Mouse (Mus musculus) hindbrain, embryonic 14.5 days (tissue): Measurements from ENCODE around the gene Prkacb. TPM values are rescaled to one million over a fixed set of nuclear protein-coding genes. Genes with fewer than 3 reads are reported as not detected.
"Not testable (repeated sequence)": the region's sequence is repeated elsewhere in the genome, so short reads cannot be mapped to it uniquely, and the experiment has no call there.

Experiments
- ATAC-seq: fragments of 200-750 bp; cut with Nextera tagmentation; 2 replicates; pipeline ENCODE4 v1.8.0; 2017; ENCODE audit warnings: moderate number of reproducible peaks, mild to moderate bottlenecking, moderate TSS enrichment, moderate library complexity; ENCODE audit not compliant: low FRiP score
- DNase-seq: peaks from one replicate; pipeline ENCODE4 v3.0.0-alpha.2; 2015; ENCODE audit warnings: low spot score
- H3K27ac ChIP-seq: fragments of 300-500 bp; sonication (generic); 2 replicates; pipeline ENCODE4 v1.5.1; 2014; ENCODE audit warnings: mild to moderate bottlenecking, moderate library complexity
- H3K27me3 ChIP-seq: fragments of 300-500 bp; sonication (generic); 2 replicates; pipeline ENCODE4 v1.6.1; 2014; ENCODE audit warnings: mild to moderate bottlenecking, low read length, mixed read lengths; ENCODE audit not compliant: control insufficient read depth, insufficient read depth
- H3K36me3 ChIP-seq: fragments of 300-500 bp; sonication (generic); replicated peaks from 2 replicates; pipeline ENCODE4 v1.6.1; 2014; ENCODE audit not compliant: control insufficient read depth, insufficient read depth
- H3K4me1 ChIP-seq: fragments of 300-500 bp; sonication (generic); replicated peaks from 2 replicates; pipeline ENCODE4 v1.6.1; 2014; ENCODE audit warnings: antibody characterized with exemption, low read length, mixed read lengths; ENCODE audit not compliant: control insufficient read depth, insufficient read depth
- H3K4me2 ChIP-seq: fragments of 300-500 bp; sonication (generic); replicated peaks from 2 replicates; pipeline ENCODE4 v1.6.1; 2014; ENCODE audit warnings: mild to moderate bottlenecking, moderate library complexity
- H3K4me3 ChIP-seq: fragments of 300-500 bp; sonication (generic); replicated peaks from 2 replicates; pipeline ENCODE4 v1.5.1; 2014; ENCODE audit warnings: mild to moderate bottlenecking, low read length
- H3K9ac ChIP-seq: fragments of 300-500 bp; sonication (generic); 2 replicates; pipeline ENCODE4 v1.6.1; 2014
- H3K9me3 ChIP-seq: fragments of 300-500 bp; sonication (generic); 2 replicates; pipeline ENCODE4 v1.6.1; 2016; ENCODE audit warnings: low read length; ENCODE audit not compliant: control insufficient read depth
- WGBS: fragments of 180-500 bp; shearing (Covaris S2); extraction: QIAGEN DNeasy Blood & Tissue Kit; methylation state at CpG from one replicate; pipeline ENCODE4 v1.1.7; 2014; 5-methylcytosine and 5-hydroxymethylcytosine counted together
- polyA plus RNA-seq: library from polyadenylated mRNA; unstranded; fragments of >200 nt; fragmentation: Nextera tagmentation; extraction: Ambion mirVana; gene quantifications from 2 replicates; pipeline ENCODE4 v1.2.1, GENCODE M21; 2014

Gene Prkacb
- polyA plus RNA-seq, 1 experiment from 2014 or later = 216 TPM

DNA sequence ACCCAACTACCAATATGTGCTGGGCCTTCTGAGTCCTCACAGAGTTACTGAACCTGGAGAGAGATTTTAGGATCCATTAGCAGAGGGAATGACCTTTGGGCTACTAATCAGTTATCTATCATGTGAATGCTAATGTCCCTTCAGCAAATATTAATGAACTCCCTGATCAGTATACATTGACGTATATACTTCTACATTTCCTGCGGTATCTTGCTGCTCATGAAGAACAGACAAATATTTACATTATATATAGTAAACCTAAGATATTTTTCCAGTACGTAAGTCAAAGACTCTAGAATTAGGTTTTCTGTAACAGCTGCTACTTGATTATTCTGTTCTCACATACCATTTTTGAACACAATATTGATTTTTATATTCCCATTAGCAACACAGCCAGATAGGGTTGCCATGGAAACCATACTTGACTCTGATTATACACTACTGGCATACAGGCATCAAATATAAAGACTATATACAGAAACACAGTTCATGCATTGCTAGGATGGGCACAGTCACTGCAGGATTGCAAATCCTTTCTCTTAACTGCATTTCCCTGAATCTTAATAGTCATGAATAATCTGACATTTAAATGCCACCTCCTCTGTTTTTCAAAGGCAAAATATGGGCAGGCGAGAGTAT, 71.1 kb downstream of the Prkacb start:
- Histone ChIP-seq H3K27me3 (no peaks in the 10 kb centered on the region), H3K9me3 (no peaks in the 10 kb centered on the region), H3K9ac (no peak overlapping the region), H3K4me3 (no peak overlapping the region), H3K4me1 (no peaks in the 10 kb centered on the region; the same call in 1 of the 2 replicates), H3K4me2 (no peak overlapping the region), H3K36me3 (peaks cover 81% of the 10 kb centered on the region), H3K27ac (peak overlapping the region; percentile 43; the same call in 1 of the 2 replicates)
- WGBS = 69% methylated on average over 4 of the region's 4 CpGs
- DNase-seq (no peak), ATAC-seq (no peak)

DNA sequence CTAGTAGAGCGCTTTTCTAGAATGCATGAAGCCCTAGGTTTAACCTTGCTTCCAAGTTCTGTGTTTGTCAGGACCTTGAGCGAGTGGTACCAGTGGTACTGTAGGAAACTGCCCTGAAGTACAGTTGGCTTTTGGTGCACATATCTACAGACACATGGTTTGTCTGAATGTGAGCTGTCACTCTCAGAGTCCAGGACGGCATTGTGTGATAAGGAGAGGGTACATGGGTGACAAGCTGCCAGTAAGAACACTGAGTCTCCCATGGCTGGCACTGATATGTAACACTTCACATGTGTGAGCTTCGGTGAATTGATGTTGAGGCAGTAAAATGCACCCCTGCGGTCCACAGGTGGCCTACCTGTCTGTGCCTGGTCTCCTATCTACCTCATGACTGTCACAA, 71.6 kb downstream of the Prkacb start:
- Histone ChIP-seq H3K27ac (0 out of 2 replicates have a peak overlapping the region, but pooled peaks have one; percentile 39), H3K36me3 (peaks cover 79% of the 10 kb centered on the region), H3K27me3 (no peaks in the 10 kb centered on the region), H3K9ac (no peak overlapping the region), H3K9me3 (no peaks in the 10 kb centered on the region), H3K4me1 (no peaks in the 10 kb centered on the region; the same call in 1 of the 2 replicates), H3K4me2 (no peak overlapping the region), H3K4me3 (no peak overlapping the region)
- 96% methylated on average over 5 of the region's 5 CpGs for WGBS
- DNase-seq (no peak), ATAC-seq (no peak; the same call in 1 of the 2 replicates)

DNA sequence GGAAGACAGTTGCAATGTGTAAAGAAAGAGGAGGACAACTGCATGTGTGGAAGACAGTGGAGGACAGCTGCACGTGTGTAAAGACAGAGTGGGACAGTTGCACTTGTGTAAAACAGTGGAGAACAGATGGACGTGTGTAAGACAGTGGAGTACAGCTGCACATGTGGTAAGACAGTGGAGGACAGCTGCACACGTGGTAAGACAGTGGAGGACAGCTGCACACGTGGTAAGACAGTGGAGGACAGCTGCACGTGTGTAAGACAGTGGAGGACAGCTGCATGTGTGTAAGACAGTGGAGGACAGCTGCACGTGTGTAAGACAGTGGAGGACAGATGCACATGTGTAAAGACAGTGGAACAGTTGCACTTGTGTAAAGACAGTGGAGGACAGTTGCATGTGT, 76.6 kb downstream of the Prkacb start:
- not testable (repeated sequence) for H3K27me3 ChIP-seq, H3K4me1 ChIP-seq, H3K4me2 ChIP-seq, DNase-seq, H3K9me3 ChIP-seq, H3K4me3 ChIP-seq, ATAC-seq, H3K9ac ChIP-seq, H3K27ac ChIP-seq
- H3K36me3 ChIP-seq = peaks cover 92% of the 10 kb centered on the region
- WGBS = 91% methylated on average over 6 of the region's 6 CpGs

DNA sequence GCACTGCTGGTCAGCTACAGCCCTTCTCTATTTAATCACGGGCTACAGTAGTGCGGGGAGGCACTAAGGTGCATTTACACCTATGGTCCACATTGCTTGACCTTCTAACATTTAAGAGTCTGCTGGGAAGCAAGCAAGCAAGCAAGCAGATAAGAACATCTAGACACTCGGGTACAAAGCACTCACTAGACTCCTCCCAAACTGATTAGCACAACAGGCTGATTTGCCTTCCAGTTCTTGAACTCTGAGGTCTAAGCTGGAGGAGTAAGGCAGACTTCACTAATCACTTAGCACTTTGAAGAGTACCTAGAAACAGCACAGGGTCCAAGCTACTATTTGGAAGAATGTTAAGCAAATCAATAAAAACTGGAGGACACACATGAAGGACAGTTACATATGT, 77.1 kb downstream of the Prkacb start:
- 85% methylated on average over 3 of the region's 3 CpGs for WGBS
- no peak for DNase-seq
- no peak overlapping the region for H3K4me3 ChIP-seq
- H3K27ac ChIP-seq = no peak overlapping the region
- no peak overlapping the region for H3K4me2 ChIP-seq
- peaks cover 92% of the 10 kb centered on the region for H3K36me3 ChIP-seq
- ATAC-seq = no peak
- no peaks in the 10 kb centered on the region for H3K4me1 ChIP-seq
- H3K9me3 ChIP-seq = no peaks in the 10 kb centered on the region
- no peak overlapping the region for H3K9ac ChIP-seq
- H3K27me3 ChIP-seq = no peaks in the 10 kb centered on the region

DNA sequence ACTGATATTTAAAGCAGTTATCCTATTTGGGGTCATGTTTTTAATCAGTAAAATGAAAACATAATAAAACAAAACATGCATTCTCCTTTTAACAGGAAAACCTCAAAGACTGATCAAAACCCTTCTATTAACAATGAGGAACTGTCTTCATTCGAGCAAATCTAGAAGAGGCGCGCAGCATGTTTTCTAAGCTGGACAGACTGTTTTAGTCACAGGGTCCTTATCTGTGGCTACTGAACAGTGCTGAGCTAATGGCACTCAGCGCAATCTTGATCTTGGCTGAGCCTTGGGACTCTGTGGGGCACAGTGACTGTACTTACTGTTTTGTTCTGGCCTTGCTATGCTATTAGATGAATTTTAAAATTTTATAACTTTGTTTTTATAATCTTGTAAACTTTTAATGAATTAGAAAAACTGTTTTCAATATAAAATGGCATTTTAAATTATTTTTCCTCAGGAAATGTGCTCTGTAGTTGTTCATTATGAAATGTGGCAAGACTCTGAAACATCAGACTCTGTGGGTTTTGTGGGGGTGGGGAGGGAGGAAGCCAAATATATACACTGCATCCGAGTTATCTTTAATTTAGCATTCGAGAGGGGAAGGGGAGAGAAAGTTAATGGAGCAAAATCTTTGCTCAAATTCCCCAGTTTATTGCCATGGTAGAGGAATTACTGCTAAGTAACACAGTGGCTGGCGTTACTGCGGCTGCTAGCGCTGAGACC, 77.7 kb downstream of the Prkacb start:
- Histone ChIP-seq H3K27me3 (no peaks in the 10 kb centered on the region), H3K36me3 (peaks cover 90% of the 10 kb centered on the region), H3K4me3 (no peak overlapping the region), H3K27ac (no peak overlapping the region), H3K9ac (no peak overlapping the region), H3K9me3 (no peaks in the 10 kb centered on the region), H3K4me1 (no peaks in the 10 kb centered on the region), H3K4me2 (no peak overlapping the region)
- DNase-seq (no peak), ATAC-seq (no peak)
- WGBS = 91% methylated on average over 9 of the region's 9 CpGs

DNA sequence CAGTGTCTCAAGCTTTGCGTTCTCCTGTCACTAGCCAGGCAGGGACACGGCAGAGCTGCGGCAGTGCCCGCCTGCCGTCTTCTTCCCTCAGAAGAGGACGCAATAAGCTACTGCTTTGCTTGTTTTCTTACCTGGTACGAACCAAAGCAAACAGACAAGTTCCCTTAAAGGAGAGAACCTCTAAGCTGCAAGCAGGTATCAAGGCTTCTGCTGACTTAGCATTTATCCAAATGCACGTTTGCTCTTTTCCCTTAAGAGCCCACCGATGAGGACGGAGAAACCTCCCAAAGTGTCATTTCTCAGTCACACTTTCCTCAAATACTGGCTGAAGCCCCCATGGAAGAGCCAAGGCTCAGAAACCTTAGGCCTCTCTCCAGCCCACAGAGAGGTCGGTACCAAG, 81.3 kb downstream of the Prkacb start:
- no peaks in the 10 kb centered on the region for H3K9me3 ChIP-seq
- WGBS = 96% methylated on average over 11 of the region's 11 CpGs
- DNase-seq (no peak), ATAC-seq (no peak)
- H3K4me1 ChIP-seq = no peaks in the 10 kb centered on the region
- H3K4me3 ChIP-seq = no peak overlapping the region
- H3K27me3 ChIP-seq = no peaks in the 10 kb centered on the region
- H3K9ac ChIP-seq = no peak overlapping the region
- H3K4me2 ChIP-seq = no peak overlapping the region
- H3K36me3 ChIP-seq = peaks cover 81% of the 10 kb centered on the region
- H3K27ac ChIP-seq = no peak overlapping the region

DNA sequence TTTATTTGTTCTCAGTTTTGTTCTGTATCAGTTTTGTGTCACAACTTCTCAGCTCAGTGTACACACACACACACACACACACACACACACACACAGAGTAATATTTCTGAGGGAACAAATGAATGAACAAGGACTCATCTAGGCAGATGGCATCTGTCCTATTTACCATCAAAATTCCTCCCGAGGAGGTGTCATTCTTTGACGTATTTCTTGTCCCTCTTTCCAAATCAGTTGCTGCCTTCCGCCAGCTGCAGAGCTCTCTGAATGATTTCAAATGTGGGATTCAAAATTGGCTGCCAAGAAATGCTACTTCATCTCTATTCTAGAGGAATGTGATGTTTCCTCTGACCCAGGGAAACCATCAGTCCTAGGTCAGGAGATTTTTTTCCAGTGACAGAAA, 89.8 kb downstream of the Prkacb start:
- no peaks in the 10 kb centered on the region for H3K4me1 ChIP-seq
- H3K9me3 ChIP-seq = no peaks in the 10 kb centered on the region; the same call in 1 of the 2 replicates
- peaks cover 16% of the 10 kb centered on the region for H3K36me3 ChIP-seq
- DNase-seq (no peak), ATAC-seq (no peak)
- H3K9ac ChIP-seq = no peak overlapping the region
- H3K27ac ChIP-seq = no peak overlapping the region
- no peaks in the 10 kb centered on the region for H3K27me3 ChIP-seq
- no peak overlapping the region for H3K4me3 ChIP-seq
- 66% methylated on average over 3 of the region's 3 CpGs for WGBS
- no peak overlapping the region for H3K4me2 ChIP-seq

DNA sequence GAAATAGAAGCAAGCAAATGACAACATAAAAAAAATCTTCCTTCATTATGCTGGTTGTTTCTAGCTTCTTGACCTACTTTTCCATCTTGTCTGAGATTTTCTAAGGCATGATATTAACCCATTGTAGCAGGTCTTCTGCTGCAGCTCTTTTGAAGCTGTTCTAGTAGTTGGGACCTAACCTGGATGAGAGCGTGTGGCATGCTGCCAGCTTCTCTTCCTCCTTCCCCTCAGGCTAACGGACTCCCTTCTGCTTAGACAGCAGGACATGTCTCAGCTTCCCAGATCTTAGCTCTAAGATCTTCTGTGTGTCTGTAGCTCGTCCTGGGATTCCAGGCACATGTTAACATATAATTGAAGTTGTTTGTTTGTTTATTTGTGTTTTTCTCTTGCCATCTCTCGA, 93.1 kb downstream of the Prkacb start:
- no peaks in the 10 kb centered on the region for H3K4me1 ChIP-seq
- DNase-seq = no peak
- no peak for ATAC-seq

DNA sequence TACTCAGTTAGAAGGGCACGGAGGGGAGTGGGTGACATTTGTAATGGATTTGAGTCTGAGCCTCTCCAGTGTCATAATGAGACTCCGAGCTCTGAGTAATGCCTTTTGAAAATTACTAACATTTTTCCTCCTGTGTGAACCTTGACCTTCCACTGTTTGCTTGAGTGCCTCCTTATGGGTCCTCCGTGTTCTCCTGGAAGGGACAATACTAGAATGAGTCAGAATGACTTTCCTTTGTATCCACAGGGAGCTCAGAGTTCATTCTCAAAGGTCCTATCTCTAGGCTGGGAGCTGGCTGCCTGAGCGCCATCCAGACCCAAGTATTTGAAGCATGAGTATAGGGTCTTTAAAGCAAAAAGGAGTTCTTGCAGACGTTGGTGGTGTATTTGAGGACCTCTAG, 94.5 kb downstream of the Prkacb start:
- no peak overlapping the region for H3K4me2 ChIP-seq
- H3K9me3 ChIP-seq = no peaks in the 10 kb centered on the region
- WGBS = 59% methylated on average over 5 of the region's 5 CpGs

More for the DNA sequence above, 93.1 kb downstream of the Prkacb start:
- Histone ChIP-seq H3K9me3 (no peaks in the 10 kb centered on the region), H3K27ac (no peak overlapping the region), H3K4me2 (no peak overlapping the region), H3K36me3 (no peaks in the 10 kb centered on the region), H3K4me3 (no peak overlapping the region), H3K27me3 (no peaks in the 10 kb centered on the region), H3K9ac (no peak overlapping the region)
- 82% methylated on average over 4 of the region's 4 CpGs for WGBS

More for the DNA sequence above, 94.5 kb downstream of the Prkacb start:
- H3K4me3 ChIP-seq = no peak overlapping the region
- no peaks in the 10 kb centered on the region for H3K36me3 ChIP-seq
- no peak for ATAC-seq
- H3K4me1 ChIP-seq = no peaks in the 10 kb centered on the region
- H3K27ac ChIP-seq = no peak overlapping the region
- H3K9ac ChIP-seq = no peak overlapping the region
- no peaks in the 10 kb centered on the region for H3K27me3 ChIP-seq
- DNase-seq = no peak
